Mouse (Mus musculus): ENCODE measurements around the gene Pnpo. TPM values are rescaled to one million over a fixed set of nuclear protein-coding genes. Genes with fewer than 3 reads are reported as not detected.

Pnpo gene
- total RNA-seq, 1 experiment = 24.0 TPM

DNA sequence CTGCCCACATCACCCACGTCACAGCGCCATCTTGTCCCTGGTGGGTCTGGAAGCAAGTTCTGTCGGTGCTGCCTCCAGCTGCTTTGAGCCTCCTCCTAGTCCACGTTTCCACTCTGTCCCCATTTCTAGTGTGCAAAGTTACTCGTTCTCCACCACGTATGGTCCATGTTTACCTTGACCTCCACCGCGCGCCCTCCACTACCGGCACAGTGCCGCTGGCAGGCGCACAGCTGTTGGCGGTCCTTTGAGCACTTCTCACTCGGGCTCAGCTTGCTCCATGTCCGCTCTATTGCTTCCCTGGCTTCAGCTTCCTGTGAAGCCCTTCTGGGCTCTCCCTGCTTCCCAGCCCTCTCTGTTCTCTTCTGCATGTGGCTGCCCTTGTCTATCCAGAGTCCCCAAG, 37.7 kb upstream of the Pnpo start:
- in situ Hi-C loops (cut with MboI; ENCODE audit: low sequenced_read_pairs in 2 of 2, unreplicated experiment in 2 of 2) = no loop called here

DNA sequence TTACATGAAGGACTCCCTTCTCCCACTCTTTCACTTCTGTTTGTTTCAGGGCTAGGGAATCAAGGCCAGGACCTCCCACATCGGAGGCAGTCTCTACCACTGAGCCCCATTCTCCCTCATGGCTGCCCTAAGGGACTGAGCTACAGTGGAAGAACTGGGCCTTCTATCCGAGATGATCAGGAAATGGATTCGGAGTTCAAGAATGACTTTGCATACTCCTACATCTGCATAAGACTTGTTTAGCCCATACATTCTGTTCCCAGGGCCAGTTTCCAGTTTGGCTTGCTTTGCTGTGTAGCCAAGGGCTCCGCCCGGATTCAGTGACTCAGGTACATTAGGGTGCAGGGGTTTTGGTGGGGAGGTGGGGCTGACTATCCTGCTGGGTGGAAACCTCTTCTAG, 36.2 kb upstream of the Pnpo start:
- Histone ChIP-seq H3K27ac (ENCODE audit: insufficient read depth, low read depth, low read length, poor library complexity, severe bottlenecking) (peak overlapping the region; percentile 92), H3K4me1 (ENCODE audit: control insufficient read depth in 2 of 2, insufficient read depth in 2 of 2, low read length in 2 of 2, poor library complexity in 1 of 2) (peaks cover 11 to 26% of the 10 kb centered on the region in 2 experiments; a peak in 3 of 4 replicates), H3K36me3 (ENCODE audit: control insufficient read depth, insufficient read depth, low read length, poor library complexity, severe bottlenecking) (no peaks in the 10 kb centered on the region), H3K4me3 (ENCODE audit: insufficient read depth in 1 of 2, low read depth in 1 of 2, low read length in 2 of 2, poor library complexity in 1 of 2, severe bottlenecking in 1 of 2) (peak overlapping the region; percentile 14 to 15; a peak in 2 of 4 replicates), H3K9ac (ENCODE audit: insufficient read depth, low read depth, low read length, poor library complexity, severe bottlenecking) (peak overlapping the region; percentile 54; the same call in 1 of the 2 replicates), H3K9me3 (ENCODE audit: control insufficient read depth, insufficient read depth, low read depth, low read length) (no peaks in the 10 kb centered on the region)
- in situ Hi-C loops (cut with MboI; ENCODE audit: low sequenced_read_pairs in 2 of 2, unreplicated experiment in 2 of 2) = no loop called here
- no peak for DNase-seq (ENCODE audit: low read depth, low spot score)
- TF ChIP-seq CHD2 (IDR thresholded peaks at IDR 0.05; ENCODE audit: low read depth, low read length) (no peak), ZC3H11A (IDR thresholded peaks at IDR 0.05; ENCODE audit: borderline replicate concordance, low read depth, low read length) (no peak), HCFC1 (IDR thresholded peaks at IDR 0.05; ENCODE audit: borderline replicate concordance, insufficient read depth, low read length) (no peak), ZNF384 (IDR thresholded peaks at IDR 0.05; ENCODE audit: low read depth, low read length) (no peak), MAFK (IDR thresholded peaks at IDR 0.05; ENCODE audit: insufficient read depth, low read depth, low read length) (no peak)

More for the DNA sequence above, 37.7 kb upstream of the Pnpo start:
- Histone ChIP-seq H3K9ac (ENCODE audit: insufficient read depth, low read depth, low read length, poor library complexity, severe bottlenecking) (peak overlapping the region; percentile 50; the same call in 1 of the 2 replicates), H3K9me3 (ENCODE audit: control insufficient read depth, insufficient read depth, low read depth, low read length) (no peaks in the 10 kb centered on the region), H3K27ac (ENCODE audit: insufficient read depth, low read depth, low read length, poor library complexity, severe bottlenecking) (no peak overlapping the region), H3K4me1 (ENCODE audit: control insufficient read depth in 2 of 2, insufficient read depth in 2 of 2, low read length in 2 of 2, poor library complexity in 1 of 2) (peaks cover 11 to 23% of the 10 kb centered on the region in 2 experiments; a peak in 3 of 4 replicates), H3K36me3 (ENCODE audit: control insufficient read depth, insufficient read depth, low read length, poor library complexity, severe bottlenecking) (no peaks in the 10 kb centered on the region), H3K4me3 (ENCODE audit: insufficient read depth in 1 of 2, low read depth in 1 of 2, low read length in 2 of 2, poor library complexity in 1 of 2, severe bottlenecking in 1 of 2) (peak overlapping the region; percentile 29 to 44)
- DNase-seq (ENCODE audit: low read depth, low spot score) = no peak
- TF ChIP-seq ZC3H11A (IDR thresholded peaks at IDR 0.05; ENCODE audit: borderline replicate concordance, low read depth, low read length) (no peak), ZNF384 (IDR thresholded peaks at IDR 0.05; ENCODE audit: low read depth, low read length) (no peak)

DNA sequence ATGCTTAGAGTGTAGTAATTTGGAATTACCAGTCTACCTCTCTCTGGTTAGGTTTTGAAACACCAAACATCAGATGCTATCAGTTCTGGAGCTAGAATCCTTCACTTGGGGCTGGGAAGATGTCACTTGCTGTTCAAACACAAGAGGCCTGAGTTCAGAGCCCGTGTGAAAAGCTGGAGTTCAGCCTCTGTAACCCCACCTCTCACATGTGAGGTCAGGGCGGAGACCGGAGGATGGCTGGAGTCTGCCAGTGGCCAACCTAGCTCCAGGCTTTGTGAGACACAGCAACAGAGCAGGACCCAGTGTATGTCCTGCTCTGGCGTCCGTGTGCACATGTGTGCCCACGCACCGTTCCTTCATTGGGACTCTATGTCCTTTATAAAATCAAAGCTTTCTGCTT, 35.5 kb upstream of the Pnpo start:
- in situ Hi-C loops (cut with MboI; ENCODE audit: low sequenced_read_pairs in 2 of 2, unreplicated experiment in 2 of 2) = no loop called here
- H3K9ac ChIP-seq (ENCODE audit: insufficient read depth, low read depth, low read length, poor library complexity, severe bottlenecking) = peak overlapping the region; percentile 54; the same call in 1 of the 2 replicates
- H3K4me3 ChIP-seq (ENCODE audit: insufficient read depth in 1 of 2, low read depth in 1 of 2, low read length in 2 of 2, poor library complexity in 1 of 2, severe bottlenecking in 1 of 2) = peak overlapping the region in 1 of 2 experiments; percentile 15; a peak in 1 of 4 replicates
- H3K27ac ChIP-seq (ENCODE audit: insufficient read depth, low read depth, low read length, poor library complexity, severe bottlenecking) = peak overlapping the region; percentile 92
- peaks cover 11 to 25% of the 10 kb centered on the region in 2 experiments; a peak in 3 of 4 replicates for H3K4me1 ChIP-seq (ENCODE audit: control insufficient read depth in 2 of 2, insufficient read depth in 2 of 2, low read length in 2 of 2, poor library complexity in 1 of 2)
- DNase-seq (ENCODE audit: low read depth, low spot score) = no peak
- no peaks in the 10 kb centered on the region for H3K36me3 ChIP-seq (ENCODE audit: control insufficient read depth, insufficient read depth, low read length, poor library complexity, severe bottlenecking)
- TF ChIP-seq ZC3H11A (IDR thresholded peaks at IDR 0.05; ENCODE audit: borderline replicate concordance, low read depth, low read length) = no peak
- no peak for TF ChIP-seq HCFC1 (IDR thresholded peaks at IDR 0.05; ENCODE audit: borderline replicate concordance, insufficient read depth, low read length)
- no peak for TF ChIP-seq MAFK (IDR thresholded peaks at IDR 0.05; ENCODE audit: insufficient read depth, low read depth, low read length)
- TF ChIP-seq CHD2 (IDR thresholded peaks at IDR 0.05; ENCODE audit: low read depth, low read length) = no peak
- no peak for TF ChIP-seq ZNF384 (IDR thresholded peaks at IDR 0.05; ENCODE audit: low read depth, low read length)
- no peaks in the 10 kb centered on the region for H3K9me3 ChIP-seq (ENCODE audit: control insufficient read depth, insufficient read depth, low read depth, low read length)

DNA sequence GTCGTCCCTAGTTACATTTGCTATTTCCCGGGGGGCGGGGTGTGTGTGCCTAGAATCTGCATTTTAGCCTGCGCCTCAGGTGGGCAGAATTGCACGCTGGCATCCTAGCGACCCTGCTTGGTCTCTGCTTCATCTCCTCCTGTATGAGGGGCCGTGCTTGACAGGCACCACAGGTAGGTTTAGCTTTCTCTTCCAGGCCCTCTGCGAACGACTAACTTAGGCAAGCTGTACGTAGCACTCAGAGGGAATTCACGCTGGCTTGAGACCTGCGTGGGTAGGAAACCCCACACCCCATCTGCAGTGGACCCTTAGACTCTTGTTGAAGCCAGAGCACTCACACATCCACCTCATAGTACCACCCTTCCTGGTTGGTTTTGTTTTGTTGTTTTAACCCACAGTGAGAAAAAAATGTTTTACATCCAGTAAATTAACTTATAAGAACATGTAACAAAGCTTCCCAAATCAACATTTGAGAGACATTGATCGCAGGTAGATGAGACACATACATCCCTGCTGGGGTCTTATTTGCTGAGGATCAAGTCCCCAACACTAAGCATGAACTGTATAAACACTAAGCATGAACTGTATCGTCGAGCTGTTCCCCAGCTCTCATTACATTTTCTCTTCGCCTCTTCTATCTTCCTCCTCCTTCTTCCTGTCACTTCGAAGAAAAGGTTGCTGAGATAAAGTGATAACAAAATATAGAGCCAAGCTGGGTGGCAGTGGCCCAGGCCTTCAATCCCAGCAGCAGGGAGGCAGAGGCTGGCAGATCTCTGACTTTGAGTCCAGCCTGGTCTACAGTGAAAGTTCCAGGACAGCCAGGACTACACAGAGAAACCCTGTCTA, 34.8 kb upstream of the Pnpo start:
- no peak for DNase-seq (ENCODE audit: low read depth, low spot score)
- in situ Hi-C loops (cut with MboI; ENCODE audit: low sequenced_read_pairs in 2 of 2, unreplicated experiment in 2 of 2) = no loop called here
- H3K4me3 ChIP-seq (ENCODE audit: insufficient read depth in 1 of 2, low read depth in 1 of 2, low read length in 2 of 2, poor library complexity in 1 of 2, severe bottlenecking in 1 of 2) = peak overlapping the region; percentile 72 to 75
- peak overlapping the region; percentile 30; the same call in 1 of the 2 replicates for H3K27ac ChIP-seq (ENCODE audit: insufficient read depth, low read depth, low read length, poor library complexity, severe bottlenecking)
- H3K9me3 ChIP-seq (ENCODE audit: control insufficient read depth, insufficient read depth, low read depth, low read length) = no peaks in the 10 kb centered on the region
- TF ChIP-seq ZNF384 (IDR thresholded peaks at IDR 0.05; ENCODE audit: low read depth, low read length) = no peak
- TF ChIP-seq ZC3H11A (IDR thresholded peaks at IDR 0.05; ENCODE audit: borderline replicate concordance, low read depth, low read length) = no peak
- TF ChIP-seq MAFK (IDR thresholded peaks at IDR 0.05; ENCODE audit: insufficient read depth, low read depth, low read length) = no peak
- TF ChIP-seq HCFC1 (IDR thresholded peaks at IDR 0.05; ENCODE audit: borderline replicate concordance, insufficient read depth, low read length) = no peak
- no peak for TF ChIP-seq CHD2 (IDR thresholded peaks at IDR 0.05; ENCODE audit: low read depth, low read length)
- peaks cover under 1% of the 10 kb centered on the region; the same call in 1 of the 2 replicates for H3K36me3 ChIP-seq (ENCODE audit: control insufficient read depth, insufficient read depth, low read length, poor library complexity, severe bottlenecking)
- H3K9ac ChIP-seq (ENCODE audit: insufficient read depth, low read depth, low read length, poor library complexity, severe bottlenecking) = peak overlapping the region; percentile 80
- H3K4me1 ChIP-seq (ENCODE audit: control insufficient read depth in 2 of 2, insufficient read depth in 2 of 2, low read length in 2 of 2, poor library complexity in 1 of 2) = peaks cover 11 to 26% of the 10 kb centered on the region in 2 experiments; a peak in 3 of 4 replicates

Measured in ES-E14 (cell line).